Mouse (Mus musculus) heart, postnatal 0 days (tissue): ENCODE data around the gene Tut4. TPM values are rescaled to one million over a fixed set of nuclear protein-coding genes. Genes with fewer than 3 reads are reported as not detected.

Experiments used
- ATAC-seq: fragments of 200-750 bp; cut with Nextera tagmentation; 2 replicates; pipeline ENCODE4 v1.8.0; 2017; ENCODE audit warnings: low read depth, moderate number of reproducible peaks, moderate library complexity; ENCODE audit not compliant: insufficient read depth
- DNase-seq: peaks from one replicate; pipeline ENCODE4 v3.0.0-alpha.2; 2016; ENCODE audit warnings: low spot score
- H3K27ac ChIP-seq: fragments of 300-500 bp; sonication (generic); 2 replicates; pipeline ENCODE4 v1.5.1; 2014; ENCODE audit warnings: low read depth, mild to moderate bottlenecking
- H3K27me3 ChIP-seq: fragments of 300-500 bp; sonication (generic); 2 replicates; pipeline ENCODE4 v1.6.1; 2014; ENCODE audit warnings: low read length, mixed read lengths; ENCODE audit not compliant: control insufficient read depth, insufficient read depth
- H3K36me3 ChIP-seq: fragments of 300-500 bp; sonication (generic); replicated peaks from 2 replicates; pipeline ENCODE4 v1.6.1; 2014; ENCODE audit warnings: low read length, mixed read lengths; ENCODE audit not compliant: control insufficient read depth, insufficient read depth
- H3K4me1 ChIP-seq: fragments of 300-500 bp; sonication (generic); 2 replicates; pipeline ENCODE4 v1.6.1; 2014; ENCODE audit warnings: antibody characterized with exemption; ENCODE audit not compliant: control insufficient read depth, insufficient read depth
- H3K4me2 ChIP-seq: fragments of 300-500 bp; sonication (generic); 2 replicates; pipeline ENCODE4 v1.6.1; 2014; ENCODE audit warnings: low read depth, mild to moderate bottlenecking, low read length, moderate library complexity
- H3K4me3 ChIP-seq: fragments of 300-500 bp; sonication (generic); 2 replicates; pipeline ENCODE4 v1.5.1; 2014; ENCODE audit warnings: low read depth, low read length
- H3K9ac ChIP-seq: fragments of 300-500 bp; sonication (generic); replicated peaks from 2 replicates; pipeline ENCODE4 v1.6.1; 2014; ENCODE audit warnings: low read depth, low read length, mixed read lengths
- H3K9me3 ChIP-seq: fragments of 300-500 bp; sonication (generic); replicated peaks from 2 replicates; pipeline ENCODE4 v1.6.1; 2016; ENCODE audit warnings: low read length; ENCODE audit not compliant: control insufficient read depth
- CTCF ChIP-seq: IDR thresholded peaks from 2 replicates; pipeline ENCODE4 v1.5.1; 2016; ENCODE audit warnings: antibody characterized with exemption, control low read depth, low read depth
- EP300 ChIP-seq: IDR thresholded peaks from 2 replicates; pipeline ENCODE4 v1.6.1; 2016; ENCODE audit warnings: antibody characterized with exemption, low read depth
- WGBS: fragments of 180-500 bp; shearing (Covaris S2); extraction: QIAGEN DNeasy Blood & Tissue Kit; methylation state at CpG from one replicate; pipeline ENCODE4 v1.1.7; 2014; 5-methylcytosine and 5-hydroxymethylcytosine counted together
- polyA plus RNA-seq: library from polyadenylated mRNA; unstranded; fragments of >200 nt; fragmentation: Nextera tagmentation; extraction: Ambion mirVana; gene quantifications from 2 replicates; pipeline ENCODE4 v1.2.1, GENCODE M21; 2015
- total RNA-seq: library from RNA; depleted of rRNA; stranded (reverse); fragments of >200 nt; gene quantifications from 2 replicates; pipeline ENCODE4 v1.2.3, GENCODE M21; 2014; ENCODE audit warnings: low replicate concordance; rRNA removed

Tut4 gene
- total RNA-seq, result 30.2 and 56.3 TPM in 2 replicates
- 35.8 and 38.9 TPM in 2 replicates for polyA plus RNA-seq

- Histone ChIP-seq H3K4me1 (peaks cover 15% of the 10 kb centered on the region; the same call in 1 of the 2 replicates), H3K27ac (peak within 1 kb of the TSS; percentile 98), H3K9me3 (no peaks in the 10 kb centered on the region), H3K4me3 (peak within 1 kb of the TSS; percentile 90), H3K27me3 (no peaks in the 10 kb centered on the region), H3K9ac (peak within 1 kb of the TSS; percentile 90), H3K36me3 (0 out of 2 replicates have a peak, but pooled peaks cover 4% of the 10 kb centered on the region), H3K4me2 (peak within 1 kb of the TSS; percentile 95)
- no peak; the same call in 1 of the 2 replicates for TF ChIP-seq CTCF
- no peak for TF ChIP-seq EP300
- peak; percentile 91 for DNase-seq
- 1% methylated on average over 73 of the region's 97 CpGs for WGBS
- ATAC-seq, result peak; percentile 92
These were observed at the start of gene Tut4 for GRCm38 (mm10) chr4:108459231-108460155. Tut4 (plus strand) TSS chr4:108459426.

- no peak for ATAC-seq
- TF ChIP-seq EP300 (no peak), CTCF (no peak)
- 57% methylated on average over 2 of the region's 2 CpGs for WGBS
These were observed 34.6 kb upstream of the Tut4 start for GRCm38 (mm10) chr4:108424587-108424986.

DNA sequence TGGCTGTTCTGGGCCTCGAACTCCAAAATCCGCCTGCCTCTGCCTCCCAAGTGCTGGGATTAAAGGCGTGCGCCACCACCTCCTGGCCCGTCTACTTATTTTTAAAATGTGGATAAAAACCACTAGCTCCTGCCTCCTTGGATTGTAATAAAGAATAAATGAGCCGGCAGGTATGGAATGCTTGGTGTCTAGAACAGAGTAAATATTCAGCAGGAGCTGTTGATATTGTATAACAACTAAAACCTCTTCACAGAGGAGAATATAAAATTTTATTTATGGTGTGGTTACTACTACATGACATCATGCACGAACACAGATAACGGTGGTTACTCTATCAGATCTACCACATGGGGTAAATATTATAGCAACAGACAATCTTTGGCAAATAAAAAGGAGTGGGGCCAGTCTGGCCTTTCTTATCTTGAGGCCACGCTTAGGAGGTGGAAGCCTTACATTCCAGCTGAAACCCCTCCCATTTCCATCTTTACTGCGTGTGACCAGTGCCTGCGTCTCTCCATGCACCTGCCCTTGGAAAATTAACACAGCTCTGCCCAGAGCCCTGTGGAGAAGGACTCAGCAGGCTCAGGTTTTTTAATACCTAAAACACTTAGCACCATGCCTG lies 31.4 kb upstream of the Tut4 start:
- no peak overlapping the region for H3K9ac ChIP-seq
- no peaks in the 10 kb centered on the region for H3K36me3 ChIP-seq
- 0 out of 2 replicates have a peak, but pooled peaks cover 3% of the 10 kb centered on the region for H3K4me1 ChIP-seq
- H3K4me2 ChIP-seq, result no peak overlapping the region
- no peak for TF ChIP-seq CTCF
- no peak for TF ChIP-seq EP300
- H3K9me3 ChIP-seq, result no peaks in the 10 kb centered on the region
- H3K27ac ChIP-seq, result no peak overlapping the region
- no peak overlapping the region for H3K4me3 ChIP-seq
- ATAC-seq (no peak), DNase-seq (no peak)
- WGBS, result 50% methylated on average over 11 of the region's 11 CpGs
- no peaks in the 10 kb centered on the region for H3K27me3 ChIP-seq

More at GRCm38 (mm10) chr4:108424587-108424986, 34.6 kb upstream of the Tut4 start:
- no peak for DNase-seq
- Histone ChIP-seq H3K4me2 (no peak overlapping the region), H3K4me1 (0 out of 2 replicates have a peak, but pooled peaks cover 3% of the 10 kb centered on the region), H3K4me3 (no peak overlapping the region), H3K9ac (no peak overlapping the region), H3K9me3 (no peaks in the 10 kb centered on the region), H3K27me3 (no peaks in the 10 kb centered on the region), H3K36me3 (no peaks in the 10 kb centered on the region), H3K27ac (no peak overlapping the region)

- Histone ChIP-seq H3K27ac (no peak overlapping the region), H3K4me1 (0 out of 2 replicates have a peak, but pooled peaks cover 3% of the 10 kb centered on the region), H3K4me3 (no peak overlapping the region), H3K9me3 (no peaks in the 10 kb centered on the region), H3K27me3 (no peaks in the 10 kb centered on the region), H3K36me3 (no peaks in the 10 kb centered on the region), H3K9ac (no peak overlapping the region), H3K4me2 (no peak overlapping the region)
- no peak for DNase-seq
- no peak for TF ChIP-seq CTCF
- no peak for TF ChIP-seq EP300
- WGBS, result 69% methylated on average over 6 of the region's 6 CpGs
- no peak for ATAC-seq
These were observed 30.9 kb upstream of the Tut4 start for GRCm38 (mm10) chr4:108428341-108428721.

- TF ChIP-seq CTCF, result no peak
- no peak for TF ChIP-seq EP300
- no peak overlapping the region for H3K4me3 ChIP-seq
- H3K9ac ChIP-seq, result no peak overlapping the region
- no peaks in the 10 kb centered on the region for H3K9me3 ChIP-seq
- H3K36me3 ChIP-seq, result no peaks in the 10 kb centered on the region
- no peaks in the 10 kb centered on the region for H3K27me3 ChIP-seq
- WGBS, result 67% methylated on average over 4 of the region's 4 CpGs
- 0 out of 2 replicates have a peak, but pooled peaks cover 3% of the 10 kb centered on the region for H3K4me1 ChIP-seq
- ATAC-seq, result no peak
- H3K27ac ChIP-seq, result no peak overlapping the region
- no peak overlapping the region for H3K4me2 ChIP-seq
- no peak for DNase-seq
These were observed 28.3 kb upstream of the Tut4 start for GRCm38 (mm10) chr4:108430656-108431560.
